Mouse (Mus musculus) lung, adult 10 weeks (tissue): ENCODE results near the gene Trpm2. TPM values are rescaled to one million over a fixed set of nuclear protein-coding genes. Genes with fewer than 3 reads are reported as not detected.

Source experiments
- polyA plus RNA-seq: library from polyadenylated mRNA; stranded (reverse); fragments of 350-450 nt; fragmentation: Illumina TruSeq; extraction: RNeasy Lipid Tissue Mini Kit (QIAGEN cat#74804); gene quantifications from one replicate; pipeline ENCODE4 v1.2.3, GENCODE M21; 2014; ENCODE audit warnings: low read depth, low replicate concordance; ENCODE audit not compliant: insufficient read depth

The Trpm2 gene
- polyA plus RNA-seq = 0.96 TPM

GRCm38 (mm10) chr10:77970481-77970880 is at the start of gene Trpm2:
Trpm2 (minus strand) TSS chr10:77970563.

GRCm38 (mm10) chr10:78009945-78010293 is 39.6 kb upstream of the Trpm2 start, which contains the start of gene Pfkl:
Pfkl (minus strand) TSS chr10:78010083.

GRCm38 (mm10) chr10:77978351-77979350 is 8.3 kb upstream of the Trpm2 start, which contains the start of gene 1810043G02Rik:
1810043G02Rik (plus strand) TSS chr10:77978524.

GRCm38 (mm10) chr10:77902211-77902893 is 68.0 kb downstream of the Trpm2 start, which contains the start of gene Lrrc3:
Lrrc3 (minus strand) TSS chr10:77902536.

GRCm38 (mm10) chr10:77861675-77862074 is 108.7 kb downstream of the Trpm2 start, which contains the start of gene Gm3285:
Gm3285 (plus strand) TSS chr10:77861975.

Other genes starting within 250 kb of the Trpm2 start
- gene Krtap12-1, start 250.0 kb downstream of the Trpm2 start, polyA plus RNA-seq = not detected
- not detected for gene Gm10100, start 244.1 kb downstream of the Trpm2 start, polyA plus RNA-seq
- gene Gm18596, start 227.9 kb downstream of the Trpm2 start, polyA plus RNA-seq = not detected
- gene Gm9736, start 219.2 kb downstream of the Trpm2 start, polyA plus RNA-seq = not detected
- gene Gm3233, start 210.9 kb downstream of the Trpm2 start, polyA plus RNA-seq = not detected
- not detected for gene Gm3238, start 199.2 kb downstream of the Trpm2 start, polyA plus RNA-seq
- not detected for gene Gm7138, start 193.6 kb downstream of the Trpm2 start, polyA plus RNA-seq
- gene Gm3250, start 188.0 kb downstream of the Trpm2 start, polyA plus RNA-seq = not detected
- gene Gm7137, start 182.4 kb downstream of the Trpm2 start, polyA plus RNA-seq = not detected
- gene Gm9639, start 175.5 kb downstream of the Trpm2 start, polyA plus RNA-seq = not detected
- not detected for gene Gm19668, start 171.4 kb downstream of the Trpm2 start, polyA plus RNA-seq
- not detected for gene Gm9507, start 158.7 kb downstream of the Trpm2 start, polyA plus RNA-seq
- not detected for gene Gm2696, start 155.9 kb downstream of the Trpm2 start, polyA plus RNA-seq
- gene Krtap10-4, start 143.5 kb downstream of the Trpm2 start, polyA plus RNA-seq = not detected
- gene Krtap10-10, start 134.6 kb downstream of the Trpm2 start, polyA plus RNA-seq = not detected
- gene Gm36176, start 123.8 kb downstream of the Trpm2 start, polyA plus RNA-seq = not detected
- not detected for gene Gm10318, start 117.7 kb downstream of the Trpm2 start, polyA plus RNA-seq
- gene Gm3285, start 108.6 kb downstream of the Trpm2 start, polyA plus RNA-seq = not detected
- gene Lrrc3, start 68.0 kb downstream of the Trpm2 start, polyA plus RNA-seq = 0.40 TPM
- 9.4 TPM for gene 1810043G02Rik, start 8.0 kb upstream of the Trpm2 start, polyA plus RNA-seq
- 21.7 TPM for gene Pfkl, start 39.5 kb upstream of the Trpm2 start, polyA plus RNA-seq
- 0.54 TPM for gene Dnmt3l, start 71.4 kb upstream of the Trpm2 start, polyA plus RNA-seq
- not detected for gene Aire, start 73.0 kb upstream of the Trpm2 start, polyA plus RNA-seq
- 11.7 TPM for gene Icosl, start 98.7 kb upstream of the Trpm2 start, polyA plus RNA-seq
- 73.6 TPM for gene D10Jhu81e, start 199.2 kb upstream of the Trpm2 start, polyA plus RNA-seq
- gene Pwp2, start 214.6 kb upstream of the Trpm2 start, polyA plus RNA-seq = 6.2 TPM